Mouse (Mus musculus): ENCODE measurements around the gene Dst. TPM values are rescaled to one million over a fixed set of nuclear protein-coding genes. Genes with fewer than 3 reads are reported as not detected.

The Dst gene
- total and polyA plus RNA-seq, 2 experiments from 2014 or later = 21.7 to 106 TPM

DNA sequence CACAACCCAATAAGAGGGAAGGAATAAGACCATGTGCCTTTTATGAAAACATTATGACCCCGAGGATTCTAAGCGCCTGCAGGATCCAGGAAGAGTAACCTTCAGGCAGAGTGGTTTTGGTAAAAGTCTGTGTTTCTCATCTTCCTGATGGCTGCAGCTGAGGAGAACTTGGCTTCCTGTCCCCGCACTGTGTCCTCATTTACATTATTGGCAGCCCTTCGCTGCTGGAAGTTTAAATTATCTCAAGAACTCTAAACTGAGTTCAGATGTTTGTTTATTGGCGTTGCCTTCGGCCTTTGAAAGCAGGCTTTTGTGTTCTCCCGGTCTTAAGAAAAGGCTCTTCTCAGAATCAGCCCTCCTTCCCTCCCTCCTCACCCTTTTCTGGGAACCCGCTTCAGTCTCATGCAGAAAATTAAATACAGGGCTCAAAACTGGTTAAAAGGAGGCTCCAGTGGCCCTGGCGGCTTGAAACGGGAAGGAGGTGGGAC, 97.3 kb downstream of the Dst start:
- peaks cover 9% of the 10 kb centered on the region; the same call in 1 of the 2 replicates for H3K4me1 ChIP-seq (ENCODE audit: control insufficient read depth, insufficient read depth)
- H3K27ac ChIP-seq (ENCODE audit: low read depth) = peak overlapping the region; percentile 87
- no peaks in the 10 kb centered on the region for H3K36me3 ChIP-seq (replicated peaks; ENCODE audit: control insufficient read depth, insufficient read depth, low read length)
- H3K27me3 ChIP-seq (ENCODE audit: control insufficient read depth, insufficient read depth, low read length) = no peaks in the 10 kb centered on the region
- H3K9me3 ChIP-seq (replicated peaks; ENCODE audit: control insufficient read depth, low read length) = no peaks in the 10 kb centered on the region
- peak overlapping the region; percentile 55 for H3K4me3 ChIP-seq (ENCODE audit: low read depth, low read length)
- DNase-seq (ENCODE audit: low spot score) (no peak), ATAC-seq (ENCODE audit: insufficient read depth, low read depth) (peak; percentile 22; the same call in 1 of the 2 replicates)
- H3K9ac ChIP-seq (replicated peaks; ENCODE audit: low read depth, low read length) = peak overlapping the region; percentile 53; the same call in 1 of the 2 replicates
- peak overlapping the region; percentile 78 for H3K4me2 ChIP-seq (ENCODE audit: low read depth, low read length)
- 14% methylated on average over 10 of the region's 10 CpGs for WGBS
- no peak for TF ChIP-seq CTCF (IDR thresholded peaks at IDR 0.05; ENCODE audit: low read depth)
- no peak; the same call in 1 of the 2 replicates for TF ChIP-seq EP300 (IDR thresholded peaks at IDR 0.05; ENCODE audit: low read depth)

DNA sequence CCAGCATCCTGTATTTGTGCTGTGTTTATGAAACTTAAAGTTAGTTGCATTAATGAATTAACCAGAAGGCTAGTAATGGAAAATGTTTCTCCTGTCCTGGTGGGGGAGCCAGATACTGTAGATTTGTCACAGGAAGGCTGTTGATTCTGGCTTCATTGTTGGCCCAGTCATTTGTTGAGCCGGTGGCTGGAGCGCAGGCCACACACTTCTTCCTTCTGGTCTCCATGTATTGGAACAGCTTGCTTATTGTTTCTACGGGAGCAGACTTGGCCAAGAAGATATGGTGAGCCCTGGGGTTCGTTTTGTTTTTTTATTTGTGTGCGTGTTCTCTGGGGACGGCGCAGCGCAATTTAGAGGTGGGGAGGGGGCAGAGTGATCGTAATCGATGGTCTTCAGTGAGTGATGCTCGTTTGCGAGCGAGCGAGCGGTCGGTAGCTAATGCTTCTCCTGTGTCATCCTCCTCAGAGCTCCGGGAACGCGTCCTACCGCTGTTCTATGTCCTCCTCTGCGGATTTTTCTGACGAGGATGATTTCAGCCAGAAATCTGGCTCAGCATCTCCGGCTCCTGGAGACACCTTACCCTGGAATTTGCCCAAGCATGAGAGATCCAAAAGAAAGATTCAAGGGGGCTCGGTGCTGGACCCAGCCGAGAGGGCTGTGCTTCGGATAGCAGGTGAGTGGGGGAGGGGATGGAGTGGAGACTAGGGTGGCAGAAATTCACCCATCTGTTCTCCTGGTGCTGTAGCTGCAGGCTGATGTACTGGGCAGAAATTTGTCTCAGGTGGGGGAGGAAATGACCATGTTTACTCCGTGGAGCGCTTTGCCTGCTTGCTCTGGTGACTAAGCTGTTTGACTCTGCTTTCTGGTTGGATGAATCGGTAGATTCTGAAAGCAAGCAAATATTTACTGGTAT, 98.0 kb downstream of the Dst start:
- H3K9ac ChIP-seq (replicated peaks; ENCODE audit: low read depth, low read length) = peak overlapping the region; percentile 53
- no peaks in the 10 kb centered on the region for H3K27me3 ChIP-seq (ENCODE audit: control insufficient read depth, insufficient read depth, low read length)
- DNase-seq (ENCODE audit: low spot score) = peak; percentile 90
- H3K27ac ChIP-seq (ENCODE audit: low read depth) = peak overlapping the region; percentile 87
- peak; percentile 87 for ATAC-seq (ENCODE audit: insufficient read depth, low read depth)
- TF ChIP-seq EP300 (IDR thresholded peaks at IDR 0.05; ENCODE audit: low read depth) (0 out of 2 replicates have a peak, but pooled peaks have one; percentile 78), CTCF (IDR thresholded peaks at IDR 0.05; ENCODE audit: low read depth) (peak; percentile 80)
- H3K9me3 ChIP-seq (replicated peaks; ENCODE audit: control insufficient read depth, low read length) = no peaks in the 10 kb centered on the region
- peak overlapping the region; percentile 55 for H3K4me3 ChIP-seq (ENCODE audit: low read depth, low read length)
- no peaks in the 10 kb centered on the region for H3K36me3 ChIP-seq (replicated peaks; ENCODE audit: control insufficient read depth, insufficient read depth, low read length)
- H3K4me2 ChIP-seq (ENCODE audit: low read depth, low read length) = peak overlapping the region; percentile 78
- peaks cover 9% of the 10 kb centered on the region; the same call in 1 of the 2 replicates for H3K4me1 ChIP-seq (ENCODE audit: control insufficient read depth, insufficient read depth)
- 2% methylated on average over 29 of the region's 29 CpGs for WGBS

DNA sequence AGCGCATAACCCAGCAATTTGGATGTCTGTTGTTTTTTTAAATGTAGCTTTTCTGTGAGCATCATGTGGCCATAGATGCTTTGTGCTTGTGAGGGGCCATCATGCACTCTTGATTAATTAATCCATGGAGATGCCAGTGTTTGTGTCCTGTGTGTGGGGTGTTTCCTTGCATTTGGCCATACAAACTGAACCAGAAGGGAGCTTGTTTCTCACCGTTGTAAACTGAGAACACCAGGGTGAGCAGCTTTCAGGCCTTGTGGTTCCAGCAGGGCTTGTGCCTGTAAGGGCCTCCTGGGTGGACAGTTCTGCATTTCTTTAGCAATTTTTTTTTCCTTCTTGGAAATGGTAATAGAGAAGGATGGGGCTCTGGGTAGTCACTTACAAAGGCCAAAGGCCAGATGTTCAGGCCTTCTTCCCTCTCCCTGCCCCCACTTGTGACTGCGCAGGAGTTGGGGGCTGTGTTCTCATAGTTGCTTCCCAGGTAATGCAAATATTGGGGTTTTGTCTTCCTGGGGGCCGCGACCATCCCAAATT, 98.9 kb downstream of the Dst start:
- Histone ChIP-seq H3K4me2 (ENCODE audit: low read depth, low read length) (peak overlapping the region; percentile 78), H3K4me3 (ENCODE audit: low read depth, low read length) (peak overlapping the region; percentile 55), H3K27ac (ENCODE audit: low read depth) (no peak overlapping the region), H3K27me3 (ENCODE audit: control insufficient read depth, insufficient read depth, low read length) (no peaks in the 10 kb centered on the region), H3K4me1 (ENCODE audit: control insufficient read depth, insufficient read depth) (peaks cover 9% of the 10 kb centered on the region; the same call in 1 of the 2 replicates), H3K36me3 (replicated peaks; ENCODE audit: control insufficient read depth, insufficient read depth, low read length) (no peaks in the 10 kb centered on the region), H3K9ac (replicated peaks; ENCODE audit: low read depth, low read length) (no peak overlapping the region), H3K9me3 (replicated peaks; ENCODE audit: control insufficient read depth, low read length) (no peaks in the 10 kb centered on the region)
- TF ChIP-seq EP300 (IDR thresholded peaks at IDR 0.05; ENCODE audit: low read depth) = no peak
- no peak for TF ChIP-seq CTCF (IDR thresholded peaks at IDR 0.05; ENCODE audit: low read depth)
- DNase-seq (ENCODE audit: low spot score) = no peak
- ATAC-seq (ENCODE audit: insufficient read depth, low read depth) = no peak
- 78% methylated on average over 5 of the region's 5 CpGs for WGBS

DNA sequence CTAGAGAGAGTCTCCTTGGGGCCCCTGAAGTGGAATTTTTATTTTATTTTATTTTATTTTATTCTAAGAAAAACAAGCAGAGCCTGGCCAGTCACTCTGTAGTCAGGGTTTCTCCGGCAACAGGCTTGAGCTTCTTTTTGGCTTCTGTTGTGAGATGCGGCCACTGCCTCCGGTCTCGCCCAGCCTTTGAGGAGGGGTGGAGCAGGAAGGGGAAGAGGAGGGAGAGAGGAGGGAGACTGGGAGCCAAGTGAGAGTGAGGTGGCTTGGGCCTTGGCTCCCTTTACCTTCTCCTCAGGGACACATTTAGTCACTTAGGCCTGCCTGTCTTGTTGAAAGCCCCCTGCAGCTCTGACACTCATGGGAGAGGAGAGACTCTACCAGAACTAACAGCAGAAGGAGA, 99.4 kb downstream of the Dst start:
- H3K27ac ChIP-seq (ENCODE audit: low read depth) = no peak overlapping the region
- H3K36me3 ChIP-seq (replicated peaks; ENCODE audit: control insufficient read depth, insufficient read depth, low read length) = no peaks in the 10 kb centered on the region
- ATAC-seq (ENCODE audit: insufficient read depth, low read depth) = no peak
- H3K9ac ChIP-seq (replicated peaks; ENCODE audit: low read depth, low read length) = 0 out of 2 replicates have a peak overlapping the region, but pooled peaks have one; percentile 15
- WGBS = 51% methylated on average over 4 of the region's 4 CpGs
- TF ChIP-seq EP300 (IDR thresholded peaks at IDR 0.05; ENCODE audit: low read depth) (no peak), CTCF (IDR thresholded peaks at IDR 0.05; ENCODE audit: low read depth) (no peak)
- no peaks in the 10 kb centered on the region for H3K9me3 ChIP-seq (replicated peaks; ENCODE audit: control insufficient read depth, low read length)
- no peaks in the 10 kb centered on the region for H3K27me3 ChIP-seq (ENCODE audit: control insufficient read depth, insufficient read depth, low read length)
- peaks cover 9% of the 10 kb centered on the region; the same call in 1 of the 2 replicates for H3K4me1 ChIP-seq (ENCODE audit: control insufficient read depth, insufficient read depth)
- DNase-seq (ENCODE audit: low spot score) = no peak
- H3K4me2 ChIP-seq (ENCODE audit: low read depth, low read length) = peak overlapping the region; percentile 78
- peak overlapping the region; percentile 55 for H3K4me3 ChIP-seq (ENCODE audit: low read depth, low read length)

DNA sequence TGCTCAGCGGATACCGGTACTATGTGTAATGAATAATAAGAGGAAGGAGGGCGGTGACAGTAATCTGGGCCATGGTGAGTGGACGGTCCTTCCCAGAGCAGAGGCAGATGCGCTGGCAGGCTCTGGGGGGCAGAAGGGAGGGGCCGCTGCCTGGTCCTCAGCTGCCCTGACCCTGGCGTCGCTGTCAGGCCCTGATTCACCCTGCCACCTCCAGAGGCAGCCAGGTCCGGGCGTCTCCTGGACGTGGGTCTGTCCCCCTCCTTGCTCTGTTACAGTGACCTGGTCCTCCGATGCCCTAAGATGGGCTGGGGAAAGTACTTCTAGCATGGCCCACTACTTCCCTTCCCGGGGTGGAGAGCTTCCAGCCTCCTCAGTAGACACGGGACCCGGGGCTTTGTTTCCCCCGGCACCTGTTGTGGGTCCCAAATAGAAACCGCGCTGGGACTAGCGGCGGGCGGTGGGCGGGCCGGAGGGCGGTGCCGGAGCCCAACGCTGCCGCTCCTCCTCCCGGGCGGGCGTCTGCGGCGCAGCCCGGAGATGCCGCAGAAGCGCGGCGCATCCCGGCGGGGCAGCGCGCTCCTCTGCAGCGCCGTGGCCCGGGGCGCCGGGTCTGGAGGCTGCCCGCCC, 103.1 kb downstream of the Dst start:
- H3K9ac ChIP-seq (replicated peaks; ENCODE audit: low read depth, low read length) = peak overlapping the region; percentile 94
- H3K4me3 ChIP-seq (ENCODE audit: low read depth, low read length) = peak overlapping the region; percentile 99
- ATAC-seq (ENCODE audit: insufficient read depth, low read depth) (peak; percentile 87), DNase-seq (ENCODE audit: low spot score) (peak; percentile 76)
- peaks cover 14% of the 10 kb centered on the region for H3K4me1 ChIP-seq (ENCODE audit: control insufficient read depth, insufficient read depth)
- H3K4me2 ChIP-seq (ENCODE audit: low read depth, low read length) = peak overlapping the region; percentile 96
- peak overlapping the region; percentile 95 for H3K27ac ChIP-seq (ENCODE audit: low read depth)
- WGBS = under 1% methylated on average over 43 of the region's 47 CpGs
- H3K27me3 ChIP-seq (ENCODE audit: control insufficient read depth, insufficient read depth, low read length) = no peaks in the 10 kb centered on the region
- TF ChIP-seq CTCF (IDR thresholded peaks at IDR 0.05; ENCODE audit: low read depth) = peak; percentile 25; the same call in 1 of the 2 replicates
- TF ChIP-seq EP300 (IDR thresholded peaks at IDR 0.05; ENCODE audit: low read depth) = no peak
- H3K36me3 ChIP-seq (replicated peaks; ENCODE audit: control insufficient read depth, insufficient read depth, low read length) = no peaks in the 10 kb centered on the region
- H3K9me3 ChIP-seq (replicated peaks; ENCODE audit: control insufficient read depth, low read length) = no peaks in the 10 kb centered on the region

Measured in heart, postnatal 0 days (tissue).